Mouse (Mus musculus) midbrain, postnatal 0 days (tissue): ENCODE data around the gene Prpf19. TPM values are rescaled to one million over a fixed set of nuclear protein-coding genes. Genes with fewer than 3 reads are reported as not detected.
A peak's percentile ranks its signal among the peaks of the same experiment; 100 is the strongest.

Experiments
- ATAC-seq: fragments of 200-750 bp; cut with Nextera tagmentation; 2 replicates; pipeline ENCODE4 v1.8.0; 2017; ENCODE audit warnings: moderate number of reproducible peaks, mild to moderate bottlenecking, moderate TSS enrichment, moderate library complexity; ENCODE audit not compliant: low FRiP score
- DNase-seq: peaks from one replicate; pipeline ENCODE4 v3.0.0-alpha.2; 2015; ENCODE audit warnings: low spot score
- H3K27ac ChIP-seq: fragments of 300-500 bp; sonication (generic); 2 replicates; pipeline ENCODE4 v1.5.1; 2014; ENCODE audit warnings: low read depth, mild to moderate bottlenecking, low read length, mixed read lengths
- H3K27me3 ChIP-seq: fragments of 300-500 bp; sonication (generic); 2 replicates; pipeline ENCODE4 v1.6.1; 2014; ENCODE audit warnings: low read length, control low read depth, mixed read lengths; ENCODE audit not compliant: insufficient read depth
- H3K36me3 ChIP-seq: fragments of 300-500 bp; sonication (generic); 2 replicates; pipeline ENCODE4 v1.6.1; 2014; ENCODE audit warnings: low read length, control low read depth, mixed read lengths; ENCODE audit not compliant: insufficient read depth
- H3K4me1 ChIP-seq: fragments of 300-500 bp; sonication (generic); 2 replicates; pipeline ENCODE4 v1.6.1; 2014; ENCODE audit warnings: mild to moderate bottlenecking, control low read depth, antibody characterized with exemption, low read length, mixed read lengths; ENCODE audit not compliant: insufficient read depth
- H3K4me2 ChIP-seq: fragments of 300-500 bp; sonication (generic); 2 replicates; pipeline ENCODE4 v1.6.1; 2014; ENCODE audit warnings: low read depth, mild to moderate bottlenecking, low read length, mixed read lengths; ENCODE audit not compliant: poor library complexity, severe bottlenecking
- H3K4me3 ChIP-seq: fragments of 300-500 bp; sonication (generic); 2 replicates; pipeline ENCODE4 v1.5.1; 2014; ENCODE audit warnings: low read depth, mild to moderate bottlenecking, low read length, moderate library complexity
- H3K9ac ChIP-seq: fragments of 300-500 bp; sonication (generic); replicated peaks from 2 replicates; pipeline ENCODE4 v1.6.1; 2014; ENCODE audit warnings: mild to moderate bottlenecking, low read length, moderate library complexity, mixed read lengths; ENCODE audit not compliant: poor library complexity, severe bottlenecking
- H3K9me3 ChIP-seq: fragments of 300-500 bp; sonication (generic); 2 replicates; pipeline ENCODE4 v1.6.1; 2016; ENCODE audit warnings: low read length, control low read depth
- CTCF ChIP-seq: IDR thresholded peaks from 2 replicates; pipeline ENCODE4 v1.5.1; 2016; ENCODE audit warnings: antibody characterized with exemption, mild to moderate bottlenecking
- WGBS: fragments of 180-500 bp; shearing (Covaris S2); extraction: QIAGEN DNeasy Blood & Tissue Kit; methylation state at CpG from one replicate; pipeline ENCODE4 v1.1.7; 2014; 5-methylcytosine and 5-hydroxymethylcytosine counted together
- polyA plus RNA-seq: library from polyadenylated mRNA; unstranded; fragments of >200 nt; fragmentation: Nextera tagmentation; extraction: Ambion mirVana; gene quantifications from 2 replicates; pipeline ENCODE4 v1.2.1, GENCODE M21; 2015
- total RNA-seq: library from RNA; depleted of rRNA; stranded (reverse); fragments of >200 nt; gene quantifications from 2 replicates; pipeline ENCODE4 v1.2.3, GENCODE M21; 2014

The Prpf19 gene
- total and polyA plus RNA-seq, 2 experiments from 2014 or later, result 38.1 to 298 TPM

DNA sequence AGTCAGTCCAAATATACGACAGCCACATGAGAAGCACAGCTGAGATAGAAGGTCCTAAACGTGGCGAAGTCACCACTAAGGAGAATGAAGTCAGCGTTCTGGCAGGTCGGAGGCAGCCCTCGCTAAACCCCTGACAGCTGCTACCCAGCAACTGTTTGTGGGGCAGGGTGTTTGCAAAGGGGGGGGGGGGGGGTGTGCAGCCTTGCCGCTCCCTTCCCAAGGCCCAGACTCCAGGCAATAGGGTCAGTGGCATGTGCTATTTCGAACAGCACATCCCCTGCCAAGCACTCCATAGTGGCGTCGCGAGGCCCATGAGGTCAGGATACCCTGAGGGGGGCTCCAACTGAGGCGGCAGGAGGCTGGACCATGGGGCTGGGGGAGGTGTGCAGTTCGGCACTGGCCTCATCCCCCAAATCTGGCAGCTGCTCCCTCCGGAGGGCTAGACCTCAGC lies 14.0 kb upstream of the Prpf19 start:
- Histone ChIP-seq H3K9me3 (no peaks in the 10 kb centered on the region), H3K27me3 (no peaks in the 10 kb centered on the region), H3K4me3 (peak overlapping the region; percentile 66), H3K9ac (peak overlapping the region; percentile 76), H3K27ac (peak overlapping the region; percentile 99), H3K36me3 (no peaks in the 10 kb centered on the region), H3K4me2 (peak overlapping the region; percentile 81), H3K4me1 (peaks cover 8% of the 10 kb centered on the region)
- ATAC-seq (no peak; the same call in none of the 2 replicates), DNase-seq (peak; percentile 20)
- no peak for TF ChIP-seq CTCF
- 1% methylated on average over 13 of the region's 14 CpGs for WGBS

DNA sequence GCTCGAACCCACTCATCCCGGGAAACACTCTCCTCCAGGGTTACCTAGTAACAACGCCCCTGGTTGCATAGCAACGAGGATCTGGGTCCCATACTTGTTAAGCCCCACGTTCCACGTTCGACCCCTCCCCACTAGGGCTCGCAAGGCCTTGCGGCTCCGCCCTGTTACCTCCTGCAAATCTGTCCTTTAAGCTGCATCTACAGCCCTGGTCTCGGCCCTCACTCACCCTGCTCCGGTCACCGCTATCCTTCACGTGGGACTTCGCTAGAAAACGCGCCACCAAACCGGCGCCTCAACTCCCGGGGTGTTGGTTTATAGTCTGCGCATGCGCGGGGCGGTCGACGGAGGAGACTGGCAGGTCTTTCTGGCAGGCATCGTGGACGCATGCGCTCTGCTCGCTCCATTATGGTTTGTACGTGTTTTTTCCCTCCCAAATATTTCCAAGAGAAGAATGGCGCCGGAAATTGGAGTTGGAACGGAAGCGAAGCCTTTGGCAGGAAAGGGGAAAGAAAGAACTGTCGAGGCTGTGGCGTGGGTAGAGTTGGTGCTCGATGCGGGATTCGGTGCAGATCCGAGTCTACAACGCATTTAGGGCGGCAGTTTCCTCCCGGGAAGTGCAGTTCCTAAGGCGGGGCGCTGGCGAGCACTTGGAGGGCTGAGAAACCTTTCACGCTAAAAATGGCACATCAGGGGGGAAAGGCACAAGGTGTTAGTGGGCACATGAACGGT lies 13.4 kb upstream of the Prpf19 start, which contains the start of gene Tmem109:
Tmem109 (minus strand) TSS at position 576 of the 729 bp plus-strand sequence.
- H3K27ac ChIP-seq, result peak within 1 kb of the TSS; percentile 99
- H3K27me3 ChIP-seq, result no peaks in the 10 kb centered on the region
- under 1% methylated on average over 49 of the region's 49 CpGs for WGBS
- H3K9ac ChIP-seq, result peak within 1 kb of the TSS; percentile 76
- H3K4me1 ChIP-seq, result peaks cover 8% of the 10 kb centered on the region
- H3K4me3 ChIP-seq, result peak within 1 kb of the TSS; percentile 66
- DNase-seq (peak; percentile 99), ATAC-seq (peak; percentile 93)
- H3K4me2 ChIP-seq, result peak within 1 kb of the TSS; percentile 81
- H3K36me3 ChIP-seq, result no peaks in the 10 kb centered on the region
- TF ChIP-seq CTCF, result peak; percentile 61
- no peaks in the 10 kb centered on the region for H3K9me3 ChIP-seq

DNA sequence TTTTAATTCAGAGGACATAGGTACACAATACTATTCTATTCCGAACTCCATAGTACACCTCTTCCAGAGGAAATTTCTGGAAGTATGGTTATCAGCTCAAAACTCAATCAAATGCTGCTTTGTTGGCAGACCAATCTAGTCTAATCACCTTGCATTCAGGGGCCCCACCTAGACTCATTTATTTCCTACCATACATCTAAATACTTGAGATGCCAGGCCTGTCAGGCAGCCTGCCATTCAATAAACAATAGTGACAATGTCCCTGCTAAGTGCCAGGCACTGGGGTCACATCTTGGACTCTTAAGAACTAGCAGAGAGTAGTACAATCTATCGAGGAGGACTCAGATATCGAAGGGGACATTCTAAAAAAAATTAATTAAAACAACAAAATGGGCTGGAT lies 2.8 kb upstream of the Prpf19 start:
- Histone ChIP-seq H3K27ac (no peak overlapping the region), H3K4me3 (no peak overlapping the region), H3K9me3 (no peaks in the 10 kb centered on the region), H3K9ac (no peak overlapping the region), H3K27me3 (no peaks in the 10 kb centered on the region), H3K36me3 (no peaks in the 10 kb centered on the region), H3K4me1 (peaks cover 5% of the 10 kb centered on the region), H3K4me2 (no peak overlapping the region)
- DNase-seq, result no peak
- no peak for TF ChIP-seq CTCF
- no peak for ATAC-seq
- 90% methylated on average over 3 of the region's 3 CpGs for WGBS

DNA sequence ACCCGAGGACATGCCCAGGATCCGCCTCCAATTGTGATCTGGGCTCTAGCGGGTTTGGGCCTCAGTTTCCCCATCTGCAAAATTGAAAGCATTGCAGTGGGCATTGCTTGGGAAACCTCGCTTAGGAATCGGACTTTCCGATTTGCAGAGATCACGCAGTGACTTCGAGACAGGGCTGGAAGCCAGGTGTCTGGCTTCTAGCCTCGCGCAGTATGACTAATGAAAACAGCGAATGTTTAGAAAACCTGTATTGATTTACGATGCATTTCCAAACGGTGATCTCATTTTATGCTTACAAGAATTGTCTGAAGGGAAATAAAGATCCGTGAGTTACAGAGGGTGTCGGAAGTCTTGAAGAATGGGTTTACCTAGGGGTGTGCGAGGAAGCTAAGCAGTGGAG lies 677 bp downstream of the Prpf19 start:
- peak overlapping the region; percentile 91 for H3K27ac ChIP-seq

DNA sequence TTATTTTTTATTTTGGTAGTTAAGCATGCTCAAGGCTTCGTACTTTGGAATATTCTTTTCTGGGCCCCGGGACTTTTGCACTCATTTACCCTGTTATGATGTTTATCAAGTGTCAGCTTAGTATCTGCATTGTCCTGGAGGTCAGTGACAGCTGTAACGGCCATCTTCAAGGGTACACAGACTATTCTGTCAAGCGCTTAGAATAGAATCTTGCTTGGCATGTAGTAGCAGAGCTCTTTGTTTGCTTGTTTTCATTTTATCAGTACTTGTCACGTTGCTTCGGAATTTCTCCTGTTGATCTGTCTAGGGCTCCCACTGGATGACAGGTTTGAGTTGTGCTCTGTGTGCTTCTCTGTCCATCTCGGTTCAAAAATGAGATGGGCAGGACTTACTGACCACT lies 1.8 kb downstream of the Prpf19 start:
- Histone ChIP-seq H3K4me3 (peak overlapping the region; percentile 84; the same call in 1 of the 2 replicates), H3K4me1 (peaks cover 5% of the 10 kb centered on the region), H3K9ac (peak overlapping the region; percentile 96), H3K9me3 (no peaks in the 10 kb centered on the region), H3K27ac (no peak overlapping the region), H3K4me2 (peak overlapping the region; percentile 85), H3K27me3 (no peaks in the 10 kb centered on the region), H3K36me3 (peaks cover 32% of the 10 kb centered on the region)
- WGBS, result 82% methylated on average over 7 of the region's 7 CpGs
- no peak for ATAC-seq
- no peak for TF ChIP-seq CTCF
- no peak for DNase-seq

More for the DNA sequence above, 677 bp downstream of the Prpf19 start:
- Histone ChIP-seq H3K9ac (peak overlapping the region; percentile 96), H3K4me3 (peak overlapping the region; percentile 84), H3K9me3 (no peaks in the 10 kb centered on the region), H3K4me2 (peak overlapping the region; percentile 85), H3K4me1 (peaks cover 5% of the 10 kb centered on the region), H3K36me3 (peaks cover 26% of the 10 kb centered on the region), H3K27me3 (no peaks in the 10 kb centered on the region)
- peak; percentile 12 for DNase-seq
- no peak; the same call in 1 of the 2 replicates for ATAC-seq
- no peak for TF ChIP-seq CTCF
- WGBS, result 1% methylated on average over 16 of the region's 16 CpGs

DNA sequence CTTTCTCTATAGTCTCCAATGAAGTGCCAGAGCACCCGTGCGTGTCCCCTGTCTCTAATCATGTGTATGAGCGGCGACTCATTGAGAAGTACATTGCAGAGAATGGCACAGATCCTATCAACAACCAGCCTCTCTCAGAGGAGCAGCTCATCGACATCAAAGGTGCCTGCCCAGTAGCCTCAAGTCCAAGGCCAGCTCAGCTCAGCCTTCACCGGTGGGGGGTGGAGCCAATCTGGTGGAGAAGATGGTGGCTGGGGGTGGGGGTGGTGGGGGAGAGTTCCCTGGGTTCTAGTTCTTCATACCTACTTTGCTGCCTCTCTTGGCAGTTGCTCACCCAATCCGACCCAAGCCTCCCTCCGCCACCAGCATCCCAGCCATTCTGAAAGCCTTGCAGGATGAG lies 2.5 kb downstream of the Prpf19 start:
- Histone ChIP-seq H3K4me2 (no peak overlapping the region), H3K9ac (0 out of 2 replicates have a peak overlapping the region, but pooled peaks have one; percentile 96), H3K27ac (no peak overlapping the region), H3K4me3 (no peak overlapping the region), H3K36me3 (peaks cover 38% of the 10 kb centered on the region), H3K27me3 (no peaks in the 10 kb centered on the region), H3K4me1 (peaks cover 5% of the 10 kb centered on the region), H3K9me3 (no peaks in the 10 kb centered on the region)
- WGBS, result 83% methylated on average over 8 of the region's 8 CpGs
- TF ChIP-seq CTCF, result no peak
- no peak for ATAC-seq
- no peak for DNase-seq
